Mouse (Mus musculus): ENCODE results near the gene 1700125H20Rik.
"Not testable (repeated sequence)": the region's sequence is repeated elsewhere in the genome, so short reads cannot be mapped to it uniquely, and the experiment has no call there.

Gene 1700125H20Rik

GRCm38 (mm10) chr11:85170058-85170740 is at the start of gene 1700125H20Rik:
Gene 1700125H20Rik (plus strand): TSS chr11:85170404.
- DNase-seq (ENCODE audit: low read depth, low spot score) = peak; percentile 89

GRCm38 (mm10) chr11:85122073-85122472 is 48.1 kb upstream of the 1700125H20Rik start:
- no peak for DNase-seq (ENCODE audit: low read depth, low spot score)

DNA sequence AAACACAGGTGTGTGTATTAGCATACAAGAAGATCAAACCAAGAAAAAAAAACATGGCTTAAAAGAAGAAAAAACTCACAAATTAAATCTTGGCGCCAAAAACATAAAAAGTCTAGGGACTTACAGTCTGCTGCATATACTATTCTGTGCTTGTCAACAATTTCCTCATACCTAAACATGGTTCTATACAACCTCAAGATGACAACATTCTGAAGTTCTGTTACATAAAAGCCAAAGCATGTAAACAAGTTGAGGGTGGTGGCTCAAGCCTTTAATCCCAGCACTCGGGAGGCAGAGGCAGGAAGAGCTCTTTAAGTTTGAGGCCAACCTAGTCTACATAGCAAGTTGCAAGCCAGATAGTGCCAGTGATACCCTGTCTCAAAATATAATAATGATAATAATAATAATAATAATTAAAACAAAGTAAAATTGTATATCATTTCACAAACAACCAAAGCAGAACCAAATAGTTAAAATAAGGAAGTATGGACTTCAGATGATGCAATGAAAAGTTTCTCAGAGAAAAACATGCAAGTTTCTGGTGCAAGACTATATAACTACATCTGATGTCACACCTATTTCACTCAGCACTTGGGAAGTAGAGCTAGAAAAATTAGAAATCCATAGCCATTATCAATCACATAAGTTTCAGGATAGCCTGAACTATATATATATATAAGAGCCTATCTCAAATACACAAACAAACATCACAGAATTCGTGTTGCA is 46.8 kb upstream of the 1700125H20Rik start:
- no peak for DNase-seq (ENCODE audit: low read depth, low spot score)

DNA sequence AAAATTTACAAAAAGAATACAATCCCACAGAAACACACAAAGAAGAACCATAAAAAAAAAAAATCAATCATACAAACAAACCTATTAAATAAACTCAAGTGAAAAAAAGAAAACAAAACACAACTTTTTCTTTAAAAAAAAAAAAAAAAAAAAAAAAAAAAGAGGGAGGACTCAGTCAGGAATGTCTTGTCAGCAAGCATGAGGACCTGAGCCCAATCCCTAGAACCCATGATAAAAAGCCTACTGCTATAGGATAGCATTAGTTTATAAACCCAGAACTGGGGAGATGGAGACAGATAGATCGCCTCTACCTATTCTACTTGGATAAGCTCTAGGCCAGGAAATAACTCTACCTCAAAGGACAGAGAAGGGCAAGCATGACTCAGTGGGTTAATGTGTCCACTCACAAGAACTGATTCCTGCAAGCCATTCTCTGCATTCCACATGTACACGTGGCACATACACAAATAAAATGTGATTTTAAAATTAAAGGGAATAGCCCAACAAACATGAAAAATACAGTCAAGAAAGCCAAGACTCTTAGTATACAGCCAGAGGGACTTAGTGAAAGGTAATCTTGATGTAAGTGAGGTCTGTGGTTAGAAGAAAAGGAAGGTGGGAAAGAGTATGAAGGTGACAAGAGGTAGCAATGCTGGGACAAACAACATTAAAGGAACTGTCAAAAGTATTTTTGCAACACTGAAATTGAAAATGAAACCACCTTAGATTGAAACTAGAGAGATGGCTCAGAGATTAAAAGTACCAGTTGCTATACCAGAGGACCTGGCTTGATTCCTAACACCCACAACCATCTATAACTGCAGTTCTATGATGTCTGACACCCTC is 43.7 kb upstream of the 1700125H20Rik start:
- peak; percentile 52 for DNase-seq (ENCODE audit: low read depth, low spot score)

GRCm38 (mm10) chr11:85128883-85129282 is 41.3 kb upstream of the 1700125H20Rik start:
- DNase-seq (ENCODE audit: low read depth, low spot score) = no peak

GRCm38 (mm10) chr11:85131542-85131941 is 38.7 kb upstream of the 1700125H20Rik start:
- DNase-seq (ENCODE audit: low read depth, low spot score) = no peak

GRCm38 (mm10) chr11:85138776-85139474 is 31.3 kb upstream of the 1700125H20Rik start:
- no peak for DNase-seq (ENCODE audit: low read depth, low spot score)

- DNase-seq (ENCODE audit: low read depth, low spot score) = peak; percentile 99
Measured at GRCm38 (mm10) chr11:85139581-85140540, 30.3 kb upstream of the 1700125H20Rik start, which contains the start of gene Usp32. Gene Usp32 (minus strand): TSS chr11:85140161.

DNA sequence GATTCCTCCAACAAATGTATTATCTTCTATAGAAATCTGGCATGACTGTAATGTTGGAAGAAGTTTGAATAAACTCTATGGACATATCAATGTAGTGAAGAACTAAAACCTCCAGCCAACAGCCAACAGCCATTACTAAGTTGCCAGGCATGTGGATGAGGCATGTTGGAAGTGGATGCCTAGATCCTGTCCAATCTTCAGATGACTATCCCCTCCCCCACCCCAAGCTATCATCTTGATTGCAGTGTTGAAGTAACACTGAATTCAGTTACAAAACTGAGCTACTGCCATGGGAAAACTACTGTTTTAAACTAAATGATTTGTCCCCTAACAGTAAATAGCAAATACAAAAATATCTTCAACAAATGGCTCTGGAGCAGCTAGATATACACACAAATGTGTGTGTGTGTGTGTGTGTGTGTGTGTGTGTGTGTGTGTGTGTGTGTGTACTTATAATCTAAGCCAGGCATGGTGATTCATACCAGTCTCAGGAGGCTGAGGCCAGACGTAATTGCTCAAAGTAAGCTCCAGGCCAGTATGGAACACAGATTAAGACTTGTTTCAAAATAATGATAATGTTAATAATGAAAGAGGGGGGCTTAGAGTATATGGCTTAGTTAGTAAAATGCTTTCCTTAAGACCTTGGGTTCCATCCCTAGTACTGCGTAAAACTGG is 17.8 kb upstream of the 1700125H20Rik start:
- no peak for DNase-seq (ENCODE audit: low read depth, low spot score)

DNA sequence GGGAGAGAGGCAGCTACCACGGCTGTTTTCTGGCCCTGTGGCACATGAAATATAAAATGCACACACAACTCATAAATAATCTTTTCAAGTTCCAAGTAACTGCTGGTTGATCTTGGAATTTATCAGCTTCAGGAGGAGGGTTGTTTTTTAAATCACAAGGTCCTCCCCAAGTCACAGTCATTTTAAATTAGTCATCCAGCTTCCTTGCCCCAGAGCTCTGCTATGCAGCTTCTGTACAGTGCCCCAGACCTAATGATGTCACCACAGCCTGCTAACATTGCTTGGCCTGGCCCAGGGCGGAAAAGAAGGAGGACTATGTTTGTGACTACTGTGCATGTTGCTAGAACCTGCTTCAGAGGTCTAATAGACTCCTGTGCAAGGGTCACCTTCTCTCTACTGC is 12.9 kb upstream of the 1700125H20Rik start:
- DNase-seq (ENCODE audit: low read depth, low spot score) = no peak

GRCm38 (mm10) chr11:85163014-85163413 is 7.2 kb upstream of the 1700125H20Rik start:
- not testable (repeated sequence) for DNase-seq (ENCODE audit: low read depth, low spot score)

GRCm38 (mm10) chr11:85164371-85164770 is 5.8 kb upstream of the 1700125H20Rik start:
- no peak for DNase-seq (ENCODE audit: low read depth, low spot score)

DNA sequence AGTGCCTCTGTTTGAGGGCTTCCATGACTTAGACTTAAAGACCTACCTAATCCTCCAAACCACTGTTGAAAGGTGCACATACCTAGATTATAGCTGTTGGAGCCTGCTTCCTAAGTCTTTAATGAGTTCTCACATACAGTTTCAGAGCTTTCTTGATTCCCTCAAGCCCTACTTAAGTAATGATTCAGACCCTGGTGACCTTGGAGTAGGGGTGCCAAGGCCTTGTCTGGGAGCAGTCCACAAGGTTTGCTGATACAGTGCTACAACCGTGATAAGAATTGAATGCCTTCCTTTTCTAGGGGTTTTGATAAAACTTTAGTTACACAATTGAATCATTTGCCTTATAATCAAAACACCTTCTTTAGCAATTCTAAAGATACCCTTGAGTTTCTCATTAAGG is 2.7 kb upstream of the 1700125H20Rik start:
- DNase-seq (ENCODE audit: low read depth, low spot score) = no peak

- DNase-seq (ENCODE audit: low read depth, low spot score) = no peak
Measured at GRCm38 (mm10) chr11:85170833-85171232, 629 bp downstream of the 1700125H20Rik start.

GRCm38 (mm10) chr11:85175941-85176340 is 5.7 kb downstream of the 1700125H20Rik start:
- DNase-seq (ENCODE audit: low read depth, low spot score) = no peak

DNA sequence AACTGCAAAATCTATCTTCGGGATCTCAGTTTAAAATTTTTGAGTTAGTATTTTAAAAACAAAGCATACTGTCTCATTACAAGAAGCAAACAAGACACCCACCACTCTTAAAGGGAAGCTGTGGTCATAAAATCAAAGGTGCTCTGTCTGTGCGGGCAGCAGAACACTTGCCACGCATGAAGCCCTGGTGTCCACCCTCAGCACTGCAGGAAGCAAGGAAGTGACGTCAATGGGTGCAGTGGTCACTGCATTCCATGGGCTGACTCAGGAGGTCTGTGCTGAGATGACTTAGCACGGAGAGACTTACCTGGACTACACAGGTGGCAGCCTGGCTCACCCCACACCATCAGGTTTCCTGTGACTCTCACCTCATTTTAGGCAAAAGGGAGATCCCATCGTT is 7.6 kb downstream of the 1700125H20Rik start:
- DNase-seq (ENCODE audit: low read depth, low spot score) = no peak

DNA sequence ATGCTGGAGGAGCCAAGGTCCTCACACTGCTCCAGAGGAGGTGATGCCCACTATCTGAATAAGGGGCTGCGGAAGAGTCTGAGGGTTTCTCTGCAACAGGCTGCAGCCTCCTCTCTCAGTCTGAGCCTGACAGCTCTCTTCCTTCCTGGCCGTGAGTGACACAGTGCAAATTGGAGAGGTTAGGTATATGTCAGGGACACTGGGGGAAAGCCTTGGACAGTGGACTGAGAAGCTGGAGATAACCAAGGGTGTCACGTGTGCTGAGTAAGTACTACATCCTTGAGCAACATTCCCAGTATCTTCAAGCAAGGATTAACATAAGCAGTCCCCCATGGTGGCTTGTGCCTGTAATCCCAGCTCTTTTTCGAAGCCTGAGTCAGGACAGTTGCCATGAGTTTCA is 8.2 kb downstream of the 1700125H20Rik start:
- DNase-seq (ENCODE audit: low read depth, low spot score) = no peak

DNA sequence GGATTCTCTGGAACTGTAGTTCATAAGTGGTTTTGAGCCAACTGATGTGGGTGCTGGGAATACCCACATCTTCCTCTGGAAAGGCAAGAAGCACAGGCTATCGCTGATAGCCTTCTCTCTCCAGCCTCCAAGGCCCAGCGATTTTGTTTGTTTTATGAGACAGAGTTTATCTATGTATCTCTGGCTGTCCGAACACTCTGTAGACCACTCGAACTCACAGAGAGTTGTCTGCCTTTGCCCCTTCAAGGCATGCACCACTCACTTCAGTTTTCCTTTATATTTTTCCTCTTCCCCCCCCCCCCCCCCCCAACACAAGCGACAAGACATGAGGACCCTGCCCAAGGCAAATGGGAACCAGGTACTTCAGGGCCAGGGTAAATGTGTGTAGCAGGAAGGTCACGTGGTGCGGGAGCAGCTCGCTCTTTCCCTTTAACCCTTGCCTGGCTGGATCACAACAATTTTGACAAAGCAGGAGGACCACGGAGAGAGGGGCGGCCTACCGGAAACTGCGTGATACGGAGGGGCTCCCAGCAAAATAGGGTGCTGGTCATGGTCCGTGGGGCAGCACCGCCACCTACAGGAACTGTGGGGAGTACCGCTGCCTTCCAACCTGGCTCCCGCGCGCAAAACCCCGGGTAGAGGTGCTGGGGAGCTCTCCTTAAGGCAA is 12.5 kb downstream of the 1700125H20Rik start:
- DNase-seq (ENCODE audit: low read depth, low spot score) = peak; percentile 75

DNA sequence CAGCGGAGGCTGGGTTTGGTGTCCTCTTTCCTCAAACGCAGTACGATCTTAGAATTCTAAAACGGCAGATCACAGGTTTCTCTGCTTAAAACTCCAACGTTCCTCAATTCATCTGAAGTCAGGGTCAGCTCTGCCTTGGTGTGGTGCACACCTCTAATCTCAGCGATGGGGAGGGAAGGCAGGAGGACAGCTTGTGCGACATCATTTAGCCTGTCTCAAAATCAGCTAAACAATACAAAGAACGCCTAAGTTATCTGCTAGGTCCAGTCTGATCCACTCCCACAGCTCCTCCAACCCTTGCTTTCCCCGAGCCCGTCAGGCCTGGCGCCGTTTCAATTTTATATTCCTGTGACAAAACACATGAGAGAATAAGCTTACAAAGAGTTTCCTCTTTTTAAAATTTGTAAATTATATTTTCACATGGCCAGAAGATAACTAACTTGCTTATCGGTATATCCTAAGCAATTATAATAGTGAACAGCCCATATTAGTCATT is 13.1 kb downstream of the 1700125H20Rik start:
- no peak for DNase-seq (ENCODE audit: low read depth, low spot score)
